ENCODE assay signal across 21 mouse cellular contexts in genomic region chr14:31267649-31268048, GRCm38 (mm10). TPM values are rescaled to one million over a fixed set of nuclear protein-coding genes. Genes with fewer than 3 reads are reported as not detected.
A peak's percentile ranks its signal among the peaks of the same experiment; 100 is the strongest.
DNase-seq lines count a peak whose midpoint lies in the region; ATAC-seq and TF ChIP-seq lines count a peak whose summit lies in the region.
"Had no signal": no experiment of that assay in that cellular context is flagged by ENCODE, and none has a peak within 500 bp of the region (broad histone marks: within the 10 kb centered on the region; RNA-seq: fewer than 3 reads in every experiment).

No protein-coding gene starts in this region.

- H3K9ac ChIP-seq in forebrain, embryonic 15.5 days (replicated peaks) = no peak overlapping the region
- no peak overlapping the region for H3K9ac ChIP-seq in hindbrain, postnatal 0 days (replicated peaks; ENCODE audit: low read length)
- H3K9ac ChIP-seq: intestine, embryonic 15.5 days; limb, embryonic 12.5 days; liver, embryonic 14.5 days had no signal

- no peaks in the 10 kb centered on the region; the same call in 1 of the 2 replicates for H3K36me3 ChIP-seq in forebrain, embryonic 15.5 days
- no peaks in the 10 kb centered on the region for H3K36me3 ChIP-seq in hindbrain, postnatal 0 days (ENCODE audit: insufficient read depth, low read length)
- H3K36me3 ChIP-seq: intestine, embryonic 15.5 days had no signal

- peaks cover 24% of the 10 kb centered on the region for H3K4me1 ChIP-seq in forebrain, embryonic 15.5 days
- peaks cover 25% of the 10 kb centered on the region for H3K4me1 ChIP-seq in hindbrain, postnatal 0 days (ENCODE audit: insufficient read depth, low read length)
- H3K4me1 ChIP-seq in olfactory bulb, adult 2 months (ENCODE audit: control insufficient read depth, insufficient read depth, low read length) = peaks cover 27% of the 10 kb centered on the region

- H3K4me2 ChIP-seq in forebrain, embryonic 15.5 days (replicated peaks) = no peak overlapping the region
- H3K4me2 ChIP-seq in hindbrain, postnatal 0 days (ENCODE audit: low read depth, low read length) = no peak overlapping the region
- H3K4me2 ChIP-seq: intestine, embryonic 15.5 days; limb, embryonic 12.5 days had no signal

- DNase-seq in left cerebral cortex, adult 8-10 months (ENCODE audit: low spot score in 2 of 2) = peak; percentile 29 to 47
- no peak for DNase-seq in left cerebral cortex, adult 11 months (ENCODE audit: low spot score)
- no peak for DNase-seq in hindbrain, postnatal 0 days (ENCODE audit: low spot score)
- DNase-seq in spleen, postnatal 14 days (ENCODE audit: low spot score in 2 of 2) = no peak
- DNase-seq in heart, postnatal 4 days = no peak
- DNase-seq: adrenal gland, adult 8-10 months; cerebellum, adult 9-11 months; gastrocnemius, postnatal 10 days; heart, postnatal 10 days; lung, postnatal 10 days; thymus, postnatal 14 days had no signal

- ATAC-seq in forebrain, embryonic 15.5 days (replicated peaks) = no peak
- no peak for ATAC-seq in hindbrain, postnatal 0 days
- ATAC-seq: CD4-positive, CD25-positive, alpha-beta regulatory T cell, adult 4 months; intestine, embryonic 15.5 days had no signal

- no peaks in the 10 kb centered on the region for H3K9me3 ChIP-seq in forebrain, embryonic 15.5 days
- no peaks in the 10 kb centered on the region for H3K9me3 ChIP-seq in hindbrain, postnatal 0 days (ENCODE audit: low read length)
- H3K9me3 ChIP-seq: embryonic facial prominence, embryonic 10.5 days; intestine, embryonic 15.5 days; limb, embryonic 12.5 days; megakaryocyte, embryonic 14.5 days had no signal

- TF ChIP-seq CTCF in hindbrain, postnatal 0 days (IDR thresholded peaks at IDR 0.05; ENCODE audit: low read depth) = no peak
- no peak for TF ChIP-seq CTCF in olfactory bulb, adult 2 months (IDR thresholded peaks at IDR 0.05; ENCODE audit: insufficient read depth, low read depth, low read length)

- H3K27me3 ChIP-seq in forebrain, embryonic 15.5 days = no peaks in the 10 kb centered on the region
- H3K27me3 ChIP-seq in hindbrain, postnatal 0 days (ENCODE audit: insufficient read depth, low read length) = no peaks in the 10 kb centered on the region
- H3K27me3 ChIP-seq: intestine, embryonic 15.5 days; limb, embryonic 12.5 days had no signal

- TF ChIP-seq POLR2A in olfactory bulb, adult 2 months (IDR thresholded peaks at IDR 0.05; ENCODE audit: insufficient read depth, low read depth, low read length) = no peak

- 91% methylated on average over 11 of the region's 11 CpGs for WGBS in forebrain, embryonic 15.5 days
- WGBS in hindbrain, postnatal 0 days = 73% methylated on average over 11 of the region's 11 CpGs
- 84% methylated on average over 11 of the region's 11 CpGs for WGBS in olfactory bulb, adult 2 months

- H3K27ac ChIP-seq in forebrain, embryonic 15.5 days (replicated peaks) = peak overlapping the region; percentile 71
- peak overlapping the region; percentile 76; the same call in 1 of the 2 replicates for H3K27ac ChIP-seq in hindbrain, postnatal 0 days
- peak overlapping the region; percentile 79 for H3K27ac ChIP-seq in olfactory bulb, adult 2 months (ENCODE audit: insufficient read depth, low read depth, low read length)
- H3K27ac ChIP-seq: intestine, embryonic 15.5 days; kidney, postnatal 0 days; limb, embryonic 12.5 days; liver, embryonic 14.5 days had no signal

- no peak overlapping the region for H3K4me3 ChIP-seq in forebrain, embryonic 15.5 days
- H3K4me3 ChIP-seq in hindbrain, postnatal 0 days (ENCODE audit: low read length) = no peak overlapping the region
- H3K4me3 ChIP-seq in olfactory bulb, adult 2 months (ENCODE audit: insufficient read depth, low read depth, low read length) = no peak overlapping the region
- H3K4me3 ChIP-seq: erythroblast, embryonic 14.5 days; intestine, embryonic 15.5 days; limb, embryonic 12.5 days; megakaryocyte, embryonic 14.5 days had no signal

RNA-seq across cellular contexts. Expression of gene Bap1, which starts 16.4 kb away (rescaled TPM):
- total RNA-seq in left cerebral cortex, adult 8-10 months (2022) = 100 to 1,000 TPM; 131 to 140 (median 137) TPM
- 132 and 136 TPM in 2 replicates for polyA plus RNA-seq in forebrain, embryonic 15.5 days (2015; fragmentation: Nextera tagmentation; extraction: Ambion mirVana)
- 119 and 136 TPM in 2 replicates for total RNA-seq in hindbrain, postnatal 0 days (2014; rRNA removed)
- polyA plus RNA-seq in hindbrain, postnatal 0 days (2015; fragmentation: Nextera tagmentation; extraction: Ambion mirVana) = 101 and 104 TPM in 2 replicates
- not detected in 2 replicates for polyA plus RNA-seq in olfactory bulb, adult 2 months (2012; ENCODE audit: insufficient read depth, insufficient read length, low replicate concordance, missing spikeins)
- 10 to 100 TPM; 54.4 to 54.8 TPM for total RNA-seq in heart, postnatal 4 days (2021)

RNA-seq across cellular contexts. Expression of gene Phf7, which starts 16.5 kb away (rescaled TPM):
- 1 to 10 TPM; 5.1 to 6.3 (median 5.7) TPM for total RNA-seq in left cerebral cortex, adult 8-10 months (2022)
- polyA plus RNA-seq in forebrain, embryonic 15.5 days (2015; fragmentation: Nextera tagmentation; extraction: Ambion mirVana) = 11.9 and 13.1 TPM in 2 replicates
- 4.1 and 5.3 TPM in 2 replicates for total RNA-seq in hindbrain, postnatal 0 days (2014; rRNA removed)
- polyA plus RNA-seq in hindbrain, postnatal 0 days (2015; fragmentation: Nextera tagmentation; extraction: Ambion mirVana) = 8.8 and 11.0 TPM in 2 replicates
- not detected in 2 replicates for polyA plus RNA-seq in olfactory bulb, adult 2 months (2012; ENCODE audit: insufficient read depth, insufficient read length, low replicate concordance, missing spikeins)
- 1 to 10 TPM; 5.5 to 6.4 TPM for total RNA-seq in heart, postnatal 4 days (2021)

RNA-seq across cellular contexts. Expression of gene Sema3g, which starts 50.0 kb away (rescaled TPM):
- total RNA-seq in left cerebral cortex, adult 8-10 months (2022) = 1 to 10 TPM; 5.0 to 6.0 (median 5.7) TPM
- 0.53 and 0.61 TPM in 2 replicates for polyA plus RNA-seq in forebrain, embryonic 15.5 days (2015; fragmentation: Nextera tagmentation; extraction: Ambion mirVana)
- 2.9 and 4.9 TPM in 2 replicates for total RNA-seq in hindbrain, postnatal 0 days (2014; rRNA removed)
- 0.33 and 0.38 TPM in 2 replicates for polyA plus RNA-seq in hindbrain, postnatal 0 days (2015; fragmentation: Nextera tagmentation; extraction: Ambion mirVana)
- not detected in 2 replicates for polyA plus RNA-seq in olfactory bulb, adult 2 months (2012; ENCODE audit: insufficient read depth, insufficient read length, low replicate concordance, missing spikeins)
- 10 to 100 TPM in 1 of 2 experiments, 1 to 10 TPM in 1; 9.2 to 11.4 TPM for total RNA-seq in heart, postnatal 4 days (2021)
- polyA plus RNA-seq: CD4-positive, CD25-positive, alpha-beta regulatory T cell, adult 4 months; erythroblast, embryonic 14.5 days had no signal

RNA-seq across cellular contexts. Expression of gene Nisch, which starts 50.9 kb away (rescaled TPM):
- total RNA-seq in left cerebral cortex, adult 8-10 months (2022) = 100 to 1,000 TPM; 363 to 424 (median 392) TPM
- 339 and 356 TPM in 2 replicates for polyA plus RNA-seq in forebrain, embryonic 15.5 days (2015; fragmentation: Nextera tagmentation; extraction: Ambion mirVana)
- total RNA-seq in hindbrain, postnatal 0 days (2014; rRNA removed) = 281 and 419 TPM in 2 replicates
- polyA plus RNA-seq in hindbrain, postnatal 0 days (2015; fragmentation: Nextera tagmentation; extraction: Ambion mirVana) = 234 and 243 TPM in 2 replicates
- polyA plus RNA-seq in olfactory bulb, adult 2 months (2012; ENCODE audit: insufficient read depth, insufficient read length, low replicate concordance, missing spikeins) = 606 and 1,155 TPM in 2 replicates
- 100 to 1,000 TPM; 301 to 310 TPM for total RNA-seq in heart, postnatal 4 days (2021)

RNA-seq across cellular contexts. Expression of gene Dnah1, which starts 56.0 kb away (rescaled TPM):
- 1 to 10 TPM; 4.9 to 7.0 (median 5.6) TPM for total RNA-seq in left cerebral cortex, adult 8-10 months (2022)
- polyA plus RNA-seq in forebrain, embryonic 15.5 days (2015; fragmentation: Nextera tagmentation; extraction: Ambion mirVana) = 3.2 and 3.9 TPM in 2 replicates
- 5.1 and 9.9 TPM in 2 replicates for total RNA-seq in hindbrain, postnatal 0 days (2014; rRNA removed)
- 2.1 and 2.6 TPM in 2 replicates for polyA plus RNA-seq in hindbrain, postnatal 0 days (2015; fragmentation: Nextera tagmentation; extraction: Ambion mirVana)
- polyA plus RNA-seq in olfactory bulb, adult 2 months (2012; ENCODE audit: insufficient read depth, insufficient read length, low replicate concordance, missing spikeins) = not detected in 2 replicates
- total RNA-seq in heart, postnatal 4 days (2021) = under 1 TPM; 0.21 to 0.29 TPM
- polyA plus RNA-seq: erythroblast, embryonic 14.5 days had no signal

Comparison
In these comparisons a context has a peak if more than half of its experiments do, and no peak if none do; other contexts are left out.
1. DNase-seq: peak in left cerebral cortex, adult 8-10 months (2 of 2); none in left cerebral cortex, adult 11 months (single experiment), hindbrain, postnatal 0 days (single experiment), spleen, postnatal 14 days (0 of 2) and heart, postnatal 4 days (single experiment).
2. Peak in every context shown above with its lines, with median percentiles within 50 percentile points of each other: H3K27ac ChIP-seq.